Mouse (Mus musculus) stomach, postnatal 0 days (tissue): ENCODE measurements around the gene Cep170b. TPM values are rescaled to one million over a fixed set of nuclear protein-coding genes. Genes with fewer than 3 reads are reported as not detected.

ENCODE experiments used
- ATAC-seq: fragments of 200-750 bp; cut with Nextera tagmentation; 2 replicates; pipeline ENCODE4 v1.8.0; 2017; ENCODE audit not compliant: low FRiP score, low TSS enrichment
- DNase-seq: peaks from one replicate; pipeline ENCODE4 v3.0.0-alpha.2; 2016; ENCODE audit warnings: low spot score
- H3K27ac ChIP-seq: fragments of 300-500 bp; sonication (generic); replicated peaks from 2 replicates; pipeline ENCODE4 v1.5.1; 2014; ENCODE audit warnings: mild to moderate bottlenecking, control low read depth
- H3K27me3 ChIP-seq: fragments of 300-500 bp; sonication (generic); 2 replicates; pipeline ENCODE4 v1.6.1; 2014; ENCODE audit warnings: low read length; ENCODE audit not compliant: control insufficient read depth, insufficient read depth
- H3K36me3 ChIP-seq: fragments of 300-500 bp; sonication (generic); 2 replicates; pipeline ENCODE4 v1.6.1; 2014; ENCODE audit warnings: low read length, mixed read lengths; ENCODE audit not compliant: control insufficient read depth, insufficient read depth
- H3K4me1 ChIP-seq: fragments of 300-500 bp; sonication (generic); replicated peaks from 2 replicates; pipeline ENCODE4 v1.6.1; 2014; ENCODE audit warnings: antibody characterized with exemption; ENCODE audit not compliant: control insufficient read depth, insufficient read depth
- H3K4me2 ChIP-seq: fragments of 300-500 bp; sonication (generic); replicated peaks from 2 replicates; pipeline ENCODE4 v1.6.1; 2014; ENCODE audit warnings: low read depth, mild to moderate bottlenecking, control low read depth, moderate library complexity
- H3K4me3 ChIP-seq: fragments of 300-500 bp; sonication (generic); 2 replicates; pipeline ENCODE4 v1.5.1; 2014; ENCODE audit warnings: low read depth, low read length, control low read depth
- H3K9ac ChIP-seq: fragments of 300-500 bp; sonication (generic); 2 replicates; pipeline ENCODE4 v1.6.1; 2014; ENCODE audit warnings: mild to moderate bottlenecking, low read length, control low read depth, mixed read lengths
- H3K9me3 ChIP-seq: fragments of 300-500 bp; sonication (generic); 2 replicates; pipeline ENCODE4 v1.6.1; 2016; ENCODE audit warnings: low read length; ENCODE audit not compliant: control insufficient read depth
- CTCF ChIP-seq: IDR thresholded peaks from 2 replicates; pipeline ENCODE4 v1.5.1; 2016; ENCODE audit warnings: antibody characterized with exemption, low read depth, mild to moderate bottlenecking, moderate library complexity
- EP300 ChIP-seq: optimal IDR thresholded peaks from 2 replicates; pipeline ENCODE3; 2016; ENCODE audit warnings: antibody characterized with exemption
- WGBS: fragments of 180-500 bp; shearing (Covaris S2); extraction: QIAGEN DNeasy Blood & Tissue Kit; methylation state at CpG from one replicate; pipeline ENCODE4 v1.1.7; 2014; 5-methylcytosine and 5-hydroxymethylcytosine counted together
- polyA plus RNA-seq: library from polyadenylated mRNA; unstranded; fragments of >200 nt; fragmentation: Nextera tagmentation; extraction: Ambion mirVana; gene quantifications from 2 replicates; pipeline ENCODE4 v1.2.1, GENCODE M21; 2015

Gene Cep170b
- 20.7 and 21.2 TPM in 2 replicates for polyA plus RNA-seq

DNA sequence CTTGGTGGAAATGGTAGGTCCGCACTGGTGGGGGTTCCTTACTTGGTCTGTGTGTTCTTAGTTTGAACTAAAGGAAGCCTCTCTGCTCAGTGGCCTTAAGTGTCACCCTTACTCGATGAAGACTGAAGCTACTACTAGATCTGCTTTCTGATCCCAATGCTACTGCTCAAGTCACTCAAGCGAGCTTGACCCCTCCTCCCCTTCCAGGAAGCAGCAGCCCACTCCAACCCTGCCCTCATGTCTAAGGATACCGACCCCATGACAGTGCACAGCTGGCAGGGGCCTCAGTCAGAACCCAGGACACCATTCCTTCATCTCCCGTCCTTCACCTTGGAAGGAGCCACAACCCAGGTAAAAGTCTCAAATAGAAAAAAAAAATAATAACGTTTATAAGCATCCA, at the start of gene Cep170b:
Cep170b (plus strand) TSS at position 240 of the 400 bp plus-strand sequence.
- H3K9ac ChIP-seq, result peak within 1 kb of the TSS; percentile 90
- WGBS, result 62% methylated on average over 6 of the region's 6 CpGs
- H3K27me3 ChIP-seq, result no peaks in the 10 kb centered on the region
- peaks cover 2% of the 10 kb centered on the region; the same call in 1 of the 2 replicates for H3K4me1 ChIP-seq
- peak within 1 kb of the TSS; percentile 94 for H3K4me2 ChIP-seq
- no peaks in the 10 kb centered on the region for H3K9me3 ChIP-seq
- H3K27ac ChIP-seq, result peak within 1 kb of the TSS; percentile 96
- no peak for ATAC-seq
- no peaks in the 10 kb centered on the region for H3K36me3 ChIP-seq
- DNase-seq, result no peak
- TF ChIP-seq EP300, result no peak
- no peak for TF ChIP-seq CTCF
- peak within 1 kb of the TSS; percentile 81 for H3K4me3 ChIP-seq

GRCm38 (mm10) chr12:112670718-112671393, 49.4 kb upstream of the Cep170b start:
- peaks cover 17% of the 10 kb centered on the region for H3K4me1 ChIP-seq
- no peaks in the 10 kb centered on the region for H3K9me3 ChIP-seq
- WGBS, result 21% methylated on average over 9 of the region's 9 CpGs
- peaks cover 18% of the 10 kb centered on the region for H3K36me3 ChIP-seq
- H3K4me3 ChIP-seq, result no peak overlapping the region
- H3K27ac ChIP-seq, result peak overlapping the region; percentile 69
- TF ChIP-seq EP300, result no peak
- TF ChIP-seq CTCF, result no peak
- DNase-seq (peak; percentile 74), ATAC-seq (0 out of 2 replicates have a peak, but pooled peaks have one; percentile 4)
- H3K9ac ChIP-seq, result peak overlapping the region; percentile 50
- no peaks in the 10 kb centered on the region for H3K27me3 ChIP-seq
- H3K4me2 ChIP-seq, result peak overlapping the region; percentile 80

DNA sequence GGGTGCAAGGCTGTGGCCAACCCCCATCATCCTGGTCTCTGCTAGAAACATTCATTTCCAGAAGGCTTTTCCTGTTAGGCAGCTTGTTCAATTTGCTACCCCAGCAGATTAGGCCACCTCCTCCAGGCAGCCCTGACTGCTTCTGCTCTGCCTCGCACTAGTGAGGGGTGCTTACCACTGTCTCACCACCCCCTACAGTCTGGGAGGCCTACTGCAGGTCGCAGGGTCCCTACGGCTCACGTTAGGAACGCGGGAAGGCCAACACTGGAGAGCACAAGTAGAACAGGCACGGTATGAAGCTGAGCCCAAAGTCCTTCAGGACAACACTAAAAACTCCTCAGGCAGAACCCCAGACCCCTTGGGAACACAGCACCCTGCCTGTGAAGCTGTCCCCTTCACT, 48.4 kb upstream of the Cep170b start:
- Histone ChIP-seq H3K9me3 (no peaks in the 10 kb centered on the region), H3K27ac (peak overlapping the region; percentile 99), H3K27me3 (no peaks in the 10 kb centered on the region), H3K4me1 (peaks cover 16% of the 10 kb centered on the region), H3K4me2 (peak overlapping the region; percentile 80), H3K36me3 (peaks cover 17% of the 10 kb centered on the region), H3K4me3 (peak overlapping the region; percentile 96), H3K9ac (peak overlapping the region; percentile 50)
- DNase-seq (peak; percentile 71), ATAC-seq (peak; percentile 21; the same call in 1 of the 2 replicates)
- WGBS, result 60% methylated on average over 7 of the region's 7 CpGs
- TF ChIP-seq EP300 (no peak), CTCF (peak; percentile 60)

- Histone ChIP-seq H3K27me3 (no peaks in the 10 kb centered on the region), H3K36me3 (peaks cover 15% of the 10 kb centered on the region), H3K4me1 (peaks cover 17% of the 10 kb centered on the region), H3K9ac (peak overlapping the region; percentile 99), H3K27ac (peak overlapping the region; percentile 99), H3K4me2 (peak overlapping the region; percentile 80), H3K4me3 (peak overlapping the region; percentile 96), H3K9me3 (no peaks in the 10 kb centered on the region)
- peak; percentile 57 for DNase-seq
- peak; percentile 9; the same call in 1 of the 2 replicates for ATAC-seq
- WGBS, result 2% methylated on average over 21 of the region's 21 CpGs
- peak; percentile 32 for TF ChIP-seq CTCF
- TF ChIP-seq EP300, result no peak
Observed at GRCm38 (mm10) chr12:112672744-112673575, 47.3 kb upstream of the Cep170b start.

GRCm38 (mm10) chr12:112673576-112674091, 46.6 kb upstream of the Cep170b start:
- WGBS, result 0% methylated on average over 15 of the region's 68 CpGs
- DNase-seq (peak; percentile 65), ATAC-seq (peak; percentile 11)
- Histone ChIP-seq H3K9me3 (no peaks in the 10 kb centered on the region), H3K4me2 (peak overlapping the region; percentile 80), H3K4me3 (peak overlapping the region; percentile 96), H3K36me3 (peaks cover 11% of the 10 kb centered on the region; the same call in 1 of the 2 replicates), H3K4me1 (peaks cover 18% of the 10 kb centered on the region), H3K27ac (peak overlapping the region; percentile 99), H3K27me3 (no peaks in the 10 kb centered on the region), H3K9ac (peak overlapping the region; percentile 99)
- TF ChIP-seq EP300, result no peak
- 0 out of 2 replicates have a peak, but pooled peaks have one; percentile 3 for TF ChIP-seq CTCF
